Mouse (Mus musculus): ENCODE results near the gene C1qbp.

DNA sequence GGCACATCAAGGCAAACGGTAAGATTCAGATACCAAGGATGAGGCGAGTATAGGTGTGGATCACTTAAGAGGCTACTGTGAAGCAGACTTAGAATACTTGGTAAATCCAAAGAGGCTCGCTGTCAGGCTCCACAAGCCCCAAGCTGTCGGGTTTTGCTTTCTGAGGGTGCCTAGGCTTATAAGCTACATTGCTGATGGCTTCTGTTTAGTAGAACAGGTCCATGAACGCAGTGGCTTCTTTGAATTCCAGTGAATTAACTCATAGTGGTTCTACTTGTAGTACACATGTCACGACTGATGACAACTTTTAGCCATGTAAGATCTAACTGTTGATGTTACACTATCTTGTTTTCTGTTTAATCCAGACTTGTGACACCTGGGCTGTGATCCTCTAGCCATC is 5.5 kb downstream of the C1qbp start:
- TF ChIP-seq E2F4 (IDR thresholded peaks at IDR 0.05; ENCODE audit: insufficient read depth): no peak
- TF ChIP-seq POLR2A (IDR thresholded peaks at IDR 0.05; ENCODE audit: insufficient read length, low read depth): no peak
- no peak for TF ChIP-seq MAX (IDR thresholded peaks at IDR 0.05; ENCODE audit: low read depth)
- TF ChIP-seq MYOD1 (IDR thresholded peaks at IDR 0.05; ENCODE audit: control insufficient read depth in 1 of 3, insufficient read length in 2 of 3, low read depth in 2 of 3): no peak
- TF ChIP-seq MYOG (IDR thresholded peaks at IDR 0.05; ENCODE audit: control insufficient read depth in 1 of 3, insufficient read depth in 1 of 3, insufficient read length in 2 of 3, low read depth in 2 of 3): no peak
- TF ChIP-seq POLR2AphosphoS2 (IDR thresholded peaks at IDR 0.05; ENCODE audit: insufficient read length, low read depth): no peak

Data from myocyte (in vitro differentiated cells).